Mouse (Mus musculus): ENCODE measurements around the gene Fbln5. TPM values are rescaled to one million over a fixed set of nuclear protein-coding genes. Genes with fewer than 3 reads are reported as not detected.

Gene Fbln5
- total and polyA plus RNA-seq, 2 experiments: 3.6 to 4.8 TPM

DNA sequence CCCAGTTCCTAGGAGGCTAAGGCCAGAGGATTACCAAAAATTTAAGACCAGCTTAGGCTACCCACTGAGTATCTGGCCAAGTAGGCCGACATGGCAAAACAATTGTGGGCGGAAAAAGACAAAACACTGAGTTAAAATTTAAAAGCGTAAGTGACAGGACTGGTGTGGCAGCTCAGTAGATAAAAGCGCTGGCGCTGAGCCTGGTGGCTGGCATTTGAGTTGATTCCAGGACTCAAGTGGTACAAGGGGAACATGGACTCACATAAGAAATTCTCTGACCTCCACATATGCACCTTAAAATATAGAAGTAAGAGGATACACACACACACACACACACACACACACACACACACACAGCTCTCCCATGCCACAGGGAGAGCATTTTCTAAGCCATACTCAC, 42.5 kb downstream of the Fbln5 start:
- no peaks in the 10 kb centered on the region for H3K27me3 ChIP-seq (ENCODE audit: control insufficient read depth, insufficient read depth, low read length)
- H3K27ac ChIP-seq (replicated peaks; ENCODE audit: insufficient read depth, low read depth, low read length): no peak overlapping the region
- no peaks in the 10 kb centered on the region for H3K36me3 ChIP-seq (ENCODE audit: control insufficient read depth, insufficient read depth, low read length)
- H3K4me1 ChIP-seq (ENCODE audit: control insufficient read depth, insufficient read depth, low read length): no peaks in the 10 kb centered on the region
- DNase-seq (ENCODE audit: extremely low read depth, low read depth, low spot score): peak; percentile 46
- no peaks in the 10 kb centered on the region for H3K79me2 ChIP-seq (ENCODE audit: control insufficient read depth, insufficient read depth, low read length)
- WGBS: 32% methylated on average over 5 of the region's 5 CpGs
- H3K9ac ChIP-seq (ENCODE audit: low read depth, low read length): no peak overlapping the region
- TF ChIP-seq CTCF (IDR thresholded peaks at IDR 0.05; ENCODE audit: low read depth, low read length) (no peak), POLR2A (IDR thresholded peaks at IDR 0.05; ENCODE audit: extremely low read depth, insufficient read depth, low read length) (no peak)
- no peak overlapping the region for H3K4me3 ChIP-seq (ENCODE audit: insufficient read depth, low read depth, low read length)

DNA sequence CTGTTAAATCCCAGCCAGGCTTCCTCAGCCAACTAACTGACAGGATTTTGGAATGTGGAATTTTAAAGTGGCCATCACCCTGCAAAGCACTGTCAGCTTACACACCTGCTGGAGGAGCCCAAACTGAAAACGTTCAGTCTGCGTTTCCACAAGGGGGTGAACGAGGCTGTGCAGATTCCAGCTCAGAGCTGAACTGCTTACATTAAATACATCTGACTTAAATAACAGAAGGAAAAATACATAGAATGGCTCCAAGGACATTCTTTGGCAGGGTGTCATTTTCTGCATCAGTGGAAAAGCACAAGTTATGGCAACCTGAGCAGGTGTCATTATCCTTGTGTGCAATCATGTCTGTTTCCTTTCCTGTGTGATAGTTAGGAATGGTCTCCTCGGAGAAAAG, 44.7 kb downstream of the Fbln5 start:
- no peaks in the 10 kb centered on the region for H3K79me2 ChIP-seq (ENCODE audit: control insufficient read depth, insufficient read depth, low read length)
- DNase-seq (ENCODE audit: extremely low read depth, low read depth, low spot score): no peak
- no peaks in the 10 kb centered on the region for H3K27me3 ChIP-seq (ENCODE audit: control insufficient read depth, insufficient read depth, low read length)
- no peak overlapping the region for H3K4me3 ChIP-seq (ENCODE audit: insufficient read depth, low read depth, low read length)
- no peaks in the 10 kb centered on the region for H3K36me3 ChIP-seq (ENCODE audit: control insufficient read depth, insufficient read depth, low read length)
- H3K4me1 ChIP-seq (ENCODE audit: control insufficient read depth, insufficient read depth, low read length): no peaks in the 10 kb centered on the region
- TF ChIP-seq POLR2A (IDR thresholded peaks at IDR 0.05; ENCODE audit: extremely low read depth, insufficient read depth, low read length) (no peak), CTCF (IDR thresholded peaks at IDR 0.05; ENCODE audit: low read depth, low read length) (no peak)
- no peak overlapping the region for H3K9ac ChIP-seq (ENCODE audit: low read depth, low read length)
- 68% methylated on average over 4 of the region's 4 CpGs for WGBS
- H3K27ac ChIP-seq (replicated peaks; ENCODE audit: insufficient read depth, low read depth, low read length): no peak overlapping the region

DNA sequence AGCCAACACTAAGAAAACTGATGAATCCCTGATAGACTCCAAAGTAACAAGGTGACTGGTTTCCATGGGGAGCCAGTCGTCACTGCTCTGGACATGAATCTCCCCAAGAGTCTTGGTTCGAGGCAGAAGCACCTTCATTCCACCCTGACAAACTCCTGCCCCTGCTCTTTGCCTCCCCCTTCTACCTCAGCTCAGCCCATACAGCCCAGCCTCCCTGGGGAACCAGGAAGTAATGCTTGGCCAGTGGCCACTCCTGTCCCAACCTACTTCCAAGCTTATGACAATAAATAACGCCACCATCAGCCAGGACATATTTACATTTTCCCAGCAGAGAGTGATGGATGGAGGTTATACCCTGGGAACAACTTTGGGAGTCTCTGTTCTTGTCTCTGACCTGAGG, 45.9 kb downstream of the Fbln5 start:
- no peaks in the 10 kb centered on the region for H3K4me1 ChIP-seq (ENCODE audit: control insufficient read depth, insufficient read depth, low read length)
- no peak for DNase-seq (ENCODE audit: extremely low read depth, low read depth, low spot score)
- H3K79me2 ChIP-seq (ENCODE audit: control insufficient read depth, insufficient read depth, low read length): no peaks in the 10 kb centered on the region
- TF ChIP-seq POLR2A (IDR thresholded peaks at IDR 0.05; ENCODE audit: extremely low read depth, insufficient read depth, low read length) (no peak), CTCF (IDR thresholded peaks at IDR 0.05; ENCODE audit: low read depth, low read length) (no peak)
- WGBS: 53% methylated on average over 3 of the region's 3 CpGs
- H3K4me3 ChIP-seq (ENCODE audit: insufficient read depth, low read depth, low read length): no peak overlapping the region
- no peak overlapping the region for H3K27ac ChIP-seq (replicated peaks; ENCODE audit: insufficient read depth, low read depth, low read length)
- H3K27me3 ChIP-seq (ENCODE audit: control insufficient read depth, insufficient read depth, low read length): no peaks in the 10 kb centered on the region
- H3K9ac ChIP-seq (ENCODE audit: low read depth, low read length): no peak overlapping the region
- H3K36me3 ChIP-seq (ENCODE audit: control insufficient read depth, insufficient read depth, low read length): no peaks in the 10 kb centered on the region

DNA sequence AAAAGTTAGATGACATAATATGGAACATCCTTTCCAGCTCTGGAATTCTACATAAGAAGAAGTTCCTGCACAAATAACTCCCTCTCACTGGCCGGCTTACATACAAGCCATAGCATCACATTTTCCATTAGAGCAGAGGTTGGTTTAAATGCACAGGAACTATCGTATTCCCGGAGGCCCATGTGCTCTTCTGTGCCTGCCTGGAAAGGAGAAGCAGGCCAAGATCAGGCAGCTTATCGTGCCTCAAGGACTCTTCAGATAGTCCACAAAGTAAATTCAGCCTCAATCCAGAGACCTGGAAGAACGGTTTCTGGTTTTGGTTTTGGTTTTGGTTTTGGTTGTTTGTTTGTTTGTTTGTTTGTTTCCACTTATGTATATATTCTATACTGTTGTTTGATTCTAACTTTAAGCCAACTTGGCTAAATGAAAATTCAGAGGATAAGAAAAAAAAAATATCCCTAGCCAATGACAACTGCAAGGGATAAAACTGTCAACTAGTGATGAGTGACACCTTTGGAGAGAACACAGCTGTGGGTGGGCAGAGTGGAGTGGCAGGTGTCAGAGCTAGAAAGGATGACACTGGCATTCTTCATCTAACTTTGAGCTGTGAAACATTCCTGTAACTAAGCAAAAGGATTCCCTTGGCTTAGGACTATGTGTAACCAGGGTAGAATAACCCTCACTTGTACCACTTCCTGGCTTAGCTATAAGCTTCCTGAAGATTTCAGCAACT, 48.4 kb downstream of the Fbln5 start:
- no peaks in the 10 kb centered on the region for H3K79me2 ChIP-seq (ENCODE audit: control insufficient read depth, insufficient read depth, low read length)
- peaks cover 8% of the 10 kb centered on the region for H3K4me1 ChIP-seq (ENCODE audit: control insufficient read depth, insufficient read depth, low read length)
- H3K9ac ChIP-seq (ENCODE audit: low read depth, low read length): no peak overlapping the region
- no peak overlapping the region for H3K27ac ChIP-seq (replicated peaks; ENCODE audit: insufficient read depth, low read depth, low read length)
- H3K4me3 ChIP-seq (ENCODE audit: insufficient read depth, low read depth, low read length): no peak overlapping the region
- TF ChIP-seq CTCF (IDR thresholded peaks at IDR 0.05; ENCODE audit: low read depth, low read length) (no peak), POLR2A (IDR thresholded peaks at IDR 0.05; ENCODE audit: extremely low read depth, insufficient read depth, low read length) (no peak)
- H3K36me3 ChIP-seq (ENCODE audit: control insufficient read depth, insufficient read depth, low read length): no peaks in the 10 kb centered on the region
- H3K27me3 ChIP-seq (ENCODE audit: control insufficient read depth, insufficient read depth, low read length): no peaks in the 10 kb centered on the region
- DNase-seq (ENCODE audit: extremely low read depth, low read depth, low spot score): no peak
- WGBS: 80% methylated on average over 5 of the region's 5 CpGs

DNA sequence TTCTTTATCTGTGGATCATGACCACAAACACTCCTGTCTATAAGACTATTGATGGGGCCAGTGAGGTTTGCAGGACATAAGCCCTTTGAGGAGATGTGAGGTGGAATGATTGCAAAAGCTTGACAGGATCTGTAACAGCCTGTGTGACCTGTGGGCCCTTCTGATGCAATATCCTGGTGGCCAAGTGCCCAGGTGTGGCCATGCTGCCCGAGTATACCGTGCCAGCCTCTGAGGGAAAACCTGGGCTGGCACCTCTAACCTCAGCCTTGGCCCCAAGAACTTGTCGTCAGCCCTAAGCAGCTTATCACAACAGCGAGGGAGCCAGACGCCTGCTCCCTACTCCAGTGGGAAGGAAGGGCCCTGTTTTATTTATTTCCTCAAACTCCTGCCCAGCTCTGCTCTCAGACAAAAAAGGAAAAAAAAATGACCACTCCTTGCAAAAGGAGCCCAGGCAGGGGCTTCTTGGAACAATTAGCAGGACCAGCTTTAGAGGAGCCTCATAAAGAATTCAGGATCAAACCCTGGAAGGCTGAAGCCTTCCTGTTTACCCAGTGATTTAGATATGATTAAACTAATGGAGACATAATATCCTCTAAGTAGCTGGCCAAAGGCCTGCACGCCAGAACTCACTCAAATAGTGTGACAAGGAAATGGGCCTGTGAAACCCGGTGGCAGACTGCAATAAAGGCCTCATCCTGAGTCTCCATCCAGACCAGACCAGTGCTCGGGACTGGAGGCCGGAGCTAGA, 51.4 kb downstream of the Fbln5 start:
- H3K27me3 ChIP-seq (ENCODE audit: control insufficient read depth, insufficient read depth, low read length): no peaks in the 10 kb centered on the region
- 32% methylated on average over 9 of the region's 9 CpGs for WGBS
- H3K4me3 ChIP-seq (ENCODE audit: insufficient read depth, low read depth, low read length): no peak overlapping the region
- no peak for TF ChIP-seq POLR2A (IDR thresholded peaks at IDR 0.05; ENCODE audit: extremely low read depth, insufficient read depth, low read length)
- no peak for TF ChIP-seq CTCF (IDR thresholded peaks at IDR 0.05; ENCODE audit: low read depth, low read length)
- H3K36me3 ChIP-seq (ENCODE audit: control insufficient read depth, insufficient read depth, low read length): no peaks in the 10 kb centered on the region
- peak; percentile 98 for DNase-seq (ENCODE audit: extremely low read depth, low read depth, low spot score)
- H3K79me2 ChIP-seq (ENCODE audit: control insufficient read depth, insufficient read depth, low read length): no peaks in the 10 kb centered on the region
- H3K9ac ChIP-seq (ENCODE audit: low read depth, low read length): no peak overlapping the region
- peaks cover 11% of the 10 kb centered on the region for H3K4me1 ChIP-seq (ENCODE audit: control insufficient read depth, insufficient read depth, low read length)
- peak overlapping the region; percentile 51 for H3K27ac ChIP-seq (replicated peaks; ENCODE audit: insufficient read depth, low read depth, low read length)
